Mouse (Mus musculus): ENCODE data around the gene Ifi27l2a.
"Not testable (repeated sequence)": the region's sequence is repeated elsewhere in the genome, so short reads cannot be mapped to it uniquely, and the experiment has no call there.

Ifi27l2a gene

DNA sequence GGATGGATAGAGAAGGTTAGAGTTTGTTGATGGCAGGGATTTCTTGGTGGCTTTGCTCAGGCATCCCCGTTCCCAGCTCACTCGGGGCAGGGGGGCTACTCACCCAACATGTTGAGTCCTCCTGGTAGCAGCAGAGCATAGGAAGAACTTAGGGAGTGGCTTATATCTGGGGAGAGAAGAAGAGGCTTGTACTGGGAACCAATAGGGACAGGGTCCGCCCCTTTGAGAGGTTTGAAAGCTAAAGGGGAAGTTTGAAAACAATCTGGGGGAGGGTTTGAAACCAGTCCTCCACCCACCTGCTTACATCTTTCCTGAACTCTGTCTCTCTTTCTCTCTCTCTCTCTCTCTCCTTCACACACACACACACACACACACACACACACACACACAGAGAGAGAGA, at the start of gene Ifi27l2a:
Ifi27l2a (minus strand) TSS at position 157 of the 400 bp plus-strand sequence.
- CTCF ChIA-PET = interaction anchor here (1.0 to 2.2 kb wide), 2 partner anchors 9 to 125 kb away, joined by 3 to 6 read pairs; partner anchors contain the start of gene Ifi27

- CTCF ChIA-PET = interaction anchor here (0.6 to 1.0 kb wide), 3 partner anchors 23 to 62 kb away, joined by 3 to 5 read pairs (median 3); no protein-coding TSS in a partner anchor
These were observed 49.3 kb upstream of the Ifi27l2a start for GRCm38 (mm10) chr12:103492767-103493166.

GRCm38 (mm10) chr12:103491091-103491730, 47.7 kb upstream of the Ifi27l2a start:
- CTCF ChIA-PET = interaction anchor here (0.7 kb wide), 1 partner anchor 617 kb away, joined by 8 read pairs; no protein-coding TSS in a partner anchor

- CTCF ChIA-PET = no interaction called here
These were observed 44.3 kb upstream of the Ifi27l2a start for GRCm38 (mm10) chr12:103487750-103488149.

GRCm38 (mm10) chr12:103487276-103487675, 43.8 kb upstream of the Ifi27l2a start:
- CTCF ChIA-PET = no interaction called here

GRCm38 (mm10) chr12:103486726-103487125, 43.2 kb upstream of the Ifi27l2a start:
- CTCF ChIA-PET = no interaction called here

DNA sequence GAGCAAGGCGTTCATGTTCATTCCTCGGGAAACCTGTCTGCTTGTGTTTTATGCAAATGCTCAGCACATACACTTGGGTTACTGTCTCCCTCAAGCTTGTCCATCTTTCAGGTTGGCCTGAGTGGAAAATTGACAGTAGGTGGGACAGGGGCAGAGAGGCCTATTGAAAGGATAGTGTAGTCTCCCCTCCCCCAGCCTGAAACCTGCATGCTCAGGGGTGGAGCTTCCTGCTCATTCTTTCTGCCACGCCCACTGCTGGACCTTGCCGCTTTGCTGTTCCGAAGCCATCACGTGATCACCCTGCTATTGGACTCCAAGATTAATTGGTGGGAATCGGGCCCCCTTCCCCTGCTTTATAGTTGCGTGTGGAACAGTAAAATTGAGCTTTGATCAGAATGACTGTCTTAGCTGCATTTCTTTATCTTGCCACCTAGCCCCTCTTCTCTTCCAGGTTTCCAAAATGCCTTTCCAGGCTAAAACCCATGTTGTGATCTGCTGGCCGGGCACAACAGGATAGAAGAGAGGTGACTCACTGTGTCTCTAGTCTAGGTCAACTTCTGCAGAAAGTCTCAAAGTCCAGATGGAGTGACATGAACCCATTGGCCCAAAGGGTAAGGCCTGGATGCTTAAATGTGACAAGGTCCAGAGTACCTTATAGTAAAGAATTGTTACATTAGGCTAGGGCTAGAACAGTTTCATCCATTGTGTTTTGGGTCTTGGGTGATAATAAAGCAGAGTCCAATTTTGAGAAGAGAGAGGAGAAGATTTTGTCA, 40.9 kb upstream of the Ifi27l2a start:
- CTCF ChIA-PET = not testable (repeated sequence)

- CTCF ChIA-PET = no interaction called here
These were observed 39.3 kb upstream of the Ifi27l2a start for GRCm38 (mm10) chr12:103482781-103483180.

DNA sequence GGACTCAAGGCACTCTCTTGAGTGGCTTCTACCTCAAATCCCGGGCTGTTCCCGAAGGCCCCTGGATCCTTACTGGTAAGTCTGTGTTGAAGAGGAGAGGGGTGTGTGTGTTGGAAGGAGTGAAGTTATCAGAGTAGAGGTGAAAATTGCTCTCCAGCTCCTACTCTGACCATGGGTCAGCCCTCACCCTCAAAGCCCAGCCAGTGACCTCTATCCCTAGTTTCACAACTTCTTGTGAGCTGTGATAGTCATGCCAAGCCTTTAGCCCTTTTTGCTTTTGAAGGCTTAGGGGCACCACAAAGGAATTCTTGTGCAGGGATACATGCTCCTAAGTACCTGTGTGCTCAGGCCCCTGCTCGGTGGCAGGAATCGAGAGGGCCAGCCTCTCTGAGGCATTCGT, 38.2 kb upstream of the Ifi27l2a start:
- CTCF ChIA-PET = interaction anchor here (0.6 kb wide), 1 partner anchor 63 kb away, joined by 6 read pairs; no protein-coding TSS in a partner anchor

DNA sequence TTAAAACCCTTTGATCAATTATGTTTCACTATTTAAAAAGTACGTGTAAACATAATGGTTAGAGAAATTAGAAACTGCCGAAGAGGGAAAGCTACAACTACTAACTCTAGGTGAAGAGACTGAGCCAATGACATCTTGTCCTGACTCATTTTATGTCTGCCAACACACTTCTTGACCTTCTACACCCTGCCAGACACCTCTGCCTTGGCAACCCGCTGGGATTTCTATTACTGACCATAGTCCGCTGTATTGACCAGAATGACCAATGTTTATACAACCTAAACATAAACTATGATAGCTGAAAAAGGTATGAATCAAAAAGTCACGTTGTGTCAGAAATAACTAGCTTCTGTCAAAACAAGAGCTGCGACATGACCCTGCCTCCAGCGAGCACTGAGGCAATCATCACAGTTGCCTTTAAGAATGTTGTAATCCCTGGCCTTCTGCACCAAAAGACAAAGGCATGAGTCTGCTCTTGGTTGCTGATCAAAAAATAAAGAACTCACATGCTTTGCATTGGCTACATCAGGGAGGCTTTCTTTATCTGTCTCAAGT, 34.1 kb upstream of the Ifi27l2a start:
- CTCF ChIA-PET = no interaction called here

GRCm38 (mm10) chr12:103476779-103477389, 33.4 kb upstream of the Ifi27l2a start:
- CTCF ChIA-PET = no interaction called here

GRCm38 (mm10) chr12:103474481-103474880, 31.0 kb upstream of the Ifi27l2a start:
- CTCF ChIA-PET = no interaction called here

GRCm38 (mm10) chr12:103457140-103457539, 13.7 kb upstream of the Ifi27l2a start, which contains the start of gene Ifi27l2b:
TSS of gene Ifi27l2b (minus strand) at chr12:103457223.
- CTCF ChIA-PET = no interaction called here

DNA sequence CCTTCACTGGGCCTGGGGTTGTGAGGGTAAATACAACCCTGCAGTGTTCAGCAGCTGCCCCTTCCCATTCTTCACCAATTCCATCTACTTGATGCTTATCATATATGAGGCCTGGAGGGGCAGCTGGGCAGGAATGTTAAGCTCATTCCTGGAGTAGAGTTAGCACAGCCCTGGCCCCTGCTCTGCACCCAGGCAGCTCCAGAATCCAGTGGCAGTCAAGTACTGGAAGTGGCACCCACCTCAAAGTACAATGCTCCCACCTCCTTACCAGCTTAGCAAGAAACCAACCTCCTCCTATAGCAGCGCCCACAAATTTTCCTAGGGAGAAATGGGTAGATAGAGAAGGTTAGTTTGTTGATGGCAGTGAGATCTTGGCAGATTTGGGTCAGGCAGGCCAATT, 13.2 kb upstream of the Ifi27l2a start:
- CTCF ChIA-PET = not testable (repeated sequence)

- CTCF ChIA-PET = no interaction called here
These were observed 9.9 kb upstream of the Ifi27l2a start for GRCm38 (mm10) chr12:103453361-103453760.

- CTCF ChIA-PET = interaction anchor here (0.7 to 2.2 kb wide), 2 partner anchors 11 to 123 kb away, joined by 6 read pairs; partner anchors contain the start of gene Ifi27
These were observed 1.6 kb upstream of the Ifi27l2a start for GRCm38 (mm10) chr12:103445060-103445459.

- CTCF ChIA-PET = interaction anchor here (1.0 to 2.2 kb wide), 2 partner anchors 10 to 125 kb away, joined by 3 to 6 read pairs; partner anchors contain the start of gene Ifi27
These were observed 781 bp upstream of the Ifi27l2a start for GRCm38 (mm10) chr12:103444261-103444660.

DNA sequence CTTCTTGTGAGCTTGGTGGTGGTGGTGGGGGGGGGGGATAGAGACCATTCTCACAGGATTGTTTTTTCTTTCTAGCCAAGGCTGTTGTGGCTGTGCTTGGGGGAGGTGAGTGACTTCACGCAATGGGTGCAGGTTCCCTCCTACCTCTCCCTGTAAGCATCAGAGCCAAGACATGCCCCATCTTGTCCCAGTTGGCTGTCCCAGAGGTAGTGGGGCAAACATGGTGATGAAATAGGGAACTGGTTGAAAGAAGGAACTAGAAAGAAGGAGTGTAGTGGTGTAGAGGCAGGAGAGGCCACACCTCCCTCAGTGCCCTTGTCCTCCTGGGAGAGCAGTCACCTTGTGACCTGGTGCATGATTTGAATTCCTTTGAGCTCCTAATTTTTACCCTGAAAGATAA, 5.9 kb downstream of the Ifi27l2a start:
- CTCF ChIA-PET = interaction anchor here (0.7 kb wide), 1 partner anchor 18 kb away, joined by 3 read pairs; no protein-coding TSS in a partner anchor

DNA sequence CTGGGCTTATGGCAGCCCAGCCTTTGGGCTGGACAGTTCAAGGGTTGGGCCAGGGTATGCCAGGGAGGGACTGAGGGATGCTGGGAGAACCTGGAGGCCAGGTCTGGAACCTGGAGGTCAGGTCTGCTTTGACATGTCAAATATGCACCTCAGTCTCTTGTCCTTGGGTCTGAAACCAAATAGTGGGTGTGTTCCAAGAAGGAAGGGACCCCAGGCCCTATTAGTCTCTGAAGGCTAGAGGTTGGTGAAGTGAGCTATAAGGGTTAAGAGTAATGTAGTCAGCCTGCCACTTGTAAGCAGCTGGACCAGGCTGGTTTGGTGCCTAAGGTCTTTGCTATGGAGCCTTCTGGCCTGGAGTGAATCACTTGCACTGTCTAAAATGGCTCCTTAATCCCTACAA, 8.6 kb downstream of the Ifi27l2a start:
- CTCF ChIA-PET = interaction anchor here (1.2 kb wide), 1 partner anchor 9 kb away, joined by 6 read pairs; the partner anchor contains the start of gene Ifi27l2a

DNA sequence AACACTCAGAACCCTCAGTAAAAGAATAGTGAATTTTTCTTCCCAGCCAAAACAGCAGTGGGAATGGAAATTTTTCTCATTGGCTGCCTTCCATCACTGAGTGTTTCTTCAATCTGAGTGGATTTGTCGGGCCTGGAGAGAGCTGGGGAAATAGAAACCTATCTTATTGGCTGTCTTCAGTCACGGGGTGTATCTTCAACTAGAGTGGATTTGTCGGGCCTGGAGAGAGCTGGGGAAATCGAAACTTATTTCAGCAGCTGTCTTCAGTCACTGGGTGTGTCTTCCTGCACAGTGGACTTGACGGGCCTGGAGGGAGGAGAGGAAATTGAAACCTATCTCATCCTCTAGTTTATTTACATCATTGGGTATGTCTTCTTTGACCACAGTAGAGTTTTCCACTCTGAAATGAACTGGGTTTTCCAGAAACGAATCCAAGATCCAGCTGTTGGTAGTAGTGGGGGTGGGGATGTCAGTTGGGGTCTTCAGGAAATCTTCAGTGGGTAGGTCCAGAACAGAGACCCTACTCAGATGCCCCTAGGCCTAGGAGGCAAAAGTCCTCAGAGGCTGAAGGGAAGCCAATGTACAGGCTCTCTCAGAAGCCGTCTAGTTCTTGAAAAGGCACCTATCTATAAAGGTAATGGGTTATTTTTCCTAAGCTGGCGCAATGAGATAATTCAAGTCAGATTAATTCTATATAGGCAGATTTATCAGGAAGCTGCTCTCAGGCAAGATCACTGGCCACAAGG, 9.3 kb downstream of the Ifi27l2a start, which contains the start of gene Ifi27:
Ifi27 (plus strand) TSS at position 226 of the 746 bp plus-strand sequence.
- CTCF ChIA-PET = interaction anchor here (1.2 kb wide), 1 partner anchor 10 kb away, joined by 6 read pairs; the partner anchor contains the start of gene Ifi27l2a

- CTCF ChIA-PET = no interaction called here
These were observed 10.1 kb downstream of the Ifi27l2a start for GRCm38 (mm10) chr12:103433430-103433829.

Measured in spleen, embryonic (tissue).